Mouse (Mus musculus) c-Kit-positive CD71-positive TER-119-negative erythroid progenitor cells, embryonic 14.5 days (primary cell): ENCODE data around the gene Vash1.

Experiments
- DNase-seq: peaks from one replicate; pipeline ENCODE4 v3.0.0-alpha.2; 2013; ENCODE audit warnings: low read depth

The Vash1 gene

DNA sequence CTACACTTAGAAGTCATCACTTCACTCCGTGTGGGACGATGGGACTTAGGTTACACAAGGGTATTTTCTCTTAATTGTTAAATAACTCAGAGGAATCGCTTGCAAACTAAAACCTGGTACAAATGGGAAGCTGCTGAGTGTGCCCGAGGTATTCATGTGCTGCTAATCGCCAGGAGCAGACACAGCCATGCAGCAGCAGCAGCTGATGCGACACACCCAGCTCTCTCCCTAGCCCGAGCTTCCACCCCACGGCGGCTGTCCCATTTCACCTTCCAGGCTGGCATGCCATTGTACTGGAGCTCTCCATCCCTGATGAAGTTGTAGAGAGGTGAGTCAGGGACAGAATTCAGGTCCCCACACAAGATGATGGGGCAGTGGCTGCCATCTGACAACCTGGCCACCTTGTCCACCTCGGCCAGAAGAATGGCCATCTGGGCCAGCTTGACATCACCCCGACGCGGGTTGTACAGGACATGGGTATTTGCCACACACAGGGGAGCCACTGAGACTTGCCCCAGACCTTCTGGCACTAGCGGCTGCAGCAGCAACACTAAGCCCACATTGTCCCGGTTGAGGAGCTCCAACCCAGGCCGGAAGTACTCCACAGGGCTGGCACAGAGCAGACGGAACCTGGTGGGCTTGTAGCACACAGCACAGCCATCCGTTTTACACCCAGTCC, 41.6 kb downstream of the Vash1 start:
- no peak for DNase-seq

DNA sequence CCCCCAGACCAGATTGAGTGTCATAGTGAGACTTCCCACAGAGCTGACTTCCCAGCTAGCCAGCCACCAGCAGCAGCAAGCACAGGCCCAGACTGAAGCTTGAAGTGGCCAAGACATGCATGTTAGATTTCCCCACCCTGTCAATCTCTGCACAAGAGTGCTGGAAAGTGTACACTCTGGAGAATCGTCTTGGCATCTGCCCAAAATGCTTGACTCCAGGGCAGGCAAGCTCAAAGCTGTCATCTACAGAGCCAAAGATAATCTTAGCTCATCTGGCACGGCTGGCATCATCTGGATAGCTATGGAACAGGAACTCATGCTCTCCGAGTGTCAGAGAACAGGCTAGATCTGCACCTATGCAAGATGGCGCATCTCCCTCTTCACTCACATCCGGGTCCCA, 43.0 kb downstream of the Vash1 start:
- no peak for DNase-seq

DNA sequence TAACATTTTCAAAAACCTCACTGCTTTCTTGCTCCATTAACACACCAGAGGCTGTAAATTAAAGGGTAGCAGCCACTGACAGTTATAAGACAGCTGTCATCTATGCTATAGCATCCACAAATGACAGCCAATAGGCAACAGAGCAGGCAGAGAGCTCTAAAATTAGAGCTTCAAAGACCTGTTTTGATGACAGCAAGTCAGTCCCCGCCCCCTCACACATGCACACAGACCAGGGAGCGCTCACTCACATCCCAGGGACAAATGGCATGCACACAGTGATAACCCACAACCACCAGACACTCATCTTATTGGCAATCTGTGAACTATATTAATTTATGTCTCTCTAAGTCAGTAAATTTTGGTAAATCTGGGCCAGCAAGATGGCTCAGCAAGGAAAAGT, 45.8 kb downstream of the Vash1 start:
- no peak for DNase-seq

DNA sequence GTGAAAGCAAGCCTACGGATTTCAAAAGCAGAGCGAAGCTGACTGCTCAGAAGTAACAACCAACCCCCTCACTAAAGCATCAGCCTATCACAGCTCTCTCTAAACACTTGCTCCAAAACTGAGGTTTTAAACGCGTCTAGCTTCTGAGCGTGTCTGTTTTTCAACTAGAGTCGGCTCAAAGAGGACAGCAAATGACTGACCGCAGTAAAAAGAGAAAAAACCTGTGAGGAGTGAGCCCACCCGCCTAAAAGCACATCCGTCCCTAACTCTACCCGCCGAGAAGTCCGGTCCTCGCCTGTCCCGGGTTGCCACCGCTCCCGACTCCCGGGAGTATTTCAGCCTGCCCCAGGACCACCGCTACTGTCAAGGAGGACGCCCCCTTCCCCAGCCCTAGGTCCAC, 47.2 kb downstream of the Vash1 start:
- peak; percentile 15 for DNase-seq

DNA sequence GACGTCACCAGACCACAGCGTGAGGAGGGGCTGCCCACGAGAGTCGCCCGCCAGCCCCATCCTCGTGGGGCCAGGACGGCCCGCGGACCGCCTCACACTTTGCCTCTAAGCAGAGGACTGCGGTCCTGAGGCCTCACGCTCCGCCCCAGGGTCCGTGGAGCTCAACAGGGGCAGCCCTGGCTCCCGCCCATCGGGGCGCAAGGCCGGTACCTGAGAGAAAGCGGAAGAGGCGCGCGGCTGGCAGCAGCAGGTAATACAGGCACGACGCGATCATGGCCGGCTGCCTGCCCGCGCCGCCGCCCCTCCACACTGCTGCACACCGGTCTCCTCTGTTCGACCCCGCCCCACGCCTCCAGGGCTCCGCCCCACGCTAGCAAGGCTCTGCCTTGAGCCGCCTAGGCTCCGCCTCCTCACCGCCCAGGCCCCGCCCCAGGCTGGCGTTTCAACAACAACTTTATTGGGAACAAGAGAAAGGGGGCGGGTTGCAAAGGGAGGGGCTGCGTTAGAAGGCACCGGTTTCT, 47.7 kb downstream of the Vash1 start, which contains the start of gene Angel1:
Angel1 (minus strand) TSS at position 341 of the 521 bp plus-strand sequence.
- peak; percentile 94 for DNase-seq

GRCm38 (mm10) chr12:86734319-86734810, 55.9 kb downstream of the Vash1 start, which contains the start of gene Lrrc74a:
Gene Lrrc74a (plus strand): TSS chr12:86734369.
- DNase-seq = no peak
